Mouse (Mus musculus) monocyte, adult 5-6 weeks (primary cell): Measurements from ENCODE around the gene Cyb561. TPM values are rescaled to one million over a fixed set of nuclear protein-coding genes. Genes with fewer than 3 reads are reported as not detected.

Source experiments
- ATAC-seq: fragments of 153-309, 156-312 bp; replicated peaks from 2 replicates; pipeline ENCODE4 v1.8.0; 2017; ENCODE audit warnings: mild to moderate bottlenecking; ENCODE audit not compliant: low TSS enrichment, insufficient number of reproducible peaks, severe bottlenecking, poor library complexity, low FRiP score
- total RNA-seq: library from RNA; stranded (forward); fragments of 200-1000, 200-491, 200-594 nt; gene quantifications from 3 replicates; pipeline ENCODE4 v1.2.3, GENCODE M21; 2017

Cyb561 gene
- total RNA-seq, 1 experiment from 2014 or later: 4.5 TPM

DNA sequence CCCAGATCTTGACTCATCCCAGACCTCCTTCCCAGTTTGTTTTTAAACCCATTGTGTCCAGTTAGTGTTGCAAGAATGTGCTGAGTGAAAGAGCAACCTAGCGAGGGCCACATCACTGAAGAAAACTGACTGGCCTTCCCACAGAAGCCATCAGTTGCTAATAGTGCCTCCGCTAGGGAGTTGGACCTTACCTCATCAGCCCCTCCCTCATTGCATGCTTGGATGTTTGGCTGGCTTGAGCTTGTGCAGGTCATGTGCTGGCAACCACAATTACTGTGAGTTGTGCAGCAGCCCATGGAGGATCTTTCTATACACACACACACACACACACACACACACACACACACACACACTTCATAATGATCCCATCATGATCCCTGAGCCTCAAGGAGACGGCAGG lies 21.8 kb downstream of the Cyb561 start:
- no peak for ATAC-seq

DNA sequence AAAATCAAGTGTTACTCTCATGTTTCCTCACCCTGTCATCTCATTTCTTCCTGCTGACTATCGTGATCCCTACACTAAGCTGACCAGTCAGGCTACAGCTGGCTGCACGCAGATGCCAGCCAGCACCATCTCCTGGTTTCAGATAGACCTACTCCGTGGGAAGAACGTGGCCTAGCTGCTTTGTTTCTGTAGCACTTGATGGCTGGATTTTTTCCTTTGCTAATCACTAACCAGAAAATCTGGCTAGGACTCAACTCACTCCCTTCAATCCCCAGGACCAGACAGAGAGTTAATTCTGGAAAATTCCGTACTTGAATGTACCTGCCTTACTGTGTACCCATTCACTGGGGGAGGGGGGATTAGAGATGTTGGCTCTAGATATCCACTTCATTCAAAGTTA lies 25.0 kb downstream of the Cyb561 start:
- no peak for ATAC-seq

DNA sequence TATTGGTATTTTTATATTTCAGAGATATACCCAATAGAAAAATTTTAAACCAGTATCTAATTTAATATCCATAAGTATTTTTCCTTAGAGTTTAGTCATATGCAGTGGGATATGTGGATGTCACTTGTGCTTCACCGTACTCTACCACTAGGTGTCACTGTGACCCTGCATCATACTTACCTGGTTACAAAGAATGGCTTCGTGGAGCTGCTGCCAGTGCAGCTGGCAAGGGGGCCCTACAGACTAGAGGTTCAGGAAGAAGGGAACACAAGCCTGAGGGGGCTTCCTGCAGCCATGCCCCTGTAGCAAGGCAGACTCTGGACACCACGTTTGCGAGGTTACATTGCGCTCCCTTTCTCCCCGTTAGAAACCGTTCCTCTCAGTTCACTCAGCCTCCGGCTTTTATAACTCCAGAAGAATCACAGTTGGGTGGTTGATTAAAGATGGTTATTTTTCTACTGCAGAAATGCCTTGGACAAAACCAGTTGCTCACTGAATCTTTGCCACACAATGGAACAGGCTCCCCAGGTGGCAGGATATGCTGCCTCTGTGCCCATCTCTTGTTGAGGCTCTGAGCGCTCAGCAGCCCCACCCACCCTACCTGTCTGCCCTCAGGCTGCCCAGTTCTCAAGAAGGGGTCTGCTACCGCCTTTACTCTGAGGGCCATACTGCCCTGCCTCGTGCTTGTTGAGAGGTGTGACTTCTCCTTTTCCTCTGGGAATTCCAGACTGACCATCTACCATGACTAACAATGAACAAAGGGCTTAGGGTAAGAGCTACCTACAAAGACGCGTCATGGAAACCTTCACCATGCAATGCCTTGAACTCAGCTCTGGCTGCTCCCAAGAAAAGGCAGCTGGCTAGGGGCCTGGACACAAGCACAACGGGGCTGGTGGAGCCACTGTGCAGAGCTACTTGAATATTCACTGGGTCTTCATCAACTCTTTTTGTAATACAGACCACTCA lies 25.8 kb downstream of the Cyb561 start:
- ATAC-seq: peak; percentile 91

DNA sequence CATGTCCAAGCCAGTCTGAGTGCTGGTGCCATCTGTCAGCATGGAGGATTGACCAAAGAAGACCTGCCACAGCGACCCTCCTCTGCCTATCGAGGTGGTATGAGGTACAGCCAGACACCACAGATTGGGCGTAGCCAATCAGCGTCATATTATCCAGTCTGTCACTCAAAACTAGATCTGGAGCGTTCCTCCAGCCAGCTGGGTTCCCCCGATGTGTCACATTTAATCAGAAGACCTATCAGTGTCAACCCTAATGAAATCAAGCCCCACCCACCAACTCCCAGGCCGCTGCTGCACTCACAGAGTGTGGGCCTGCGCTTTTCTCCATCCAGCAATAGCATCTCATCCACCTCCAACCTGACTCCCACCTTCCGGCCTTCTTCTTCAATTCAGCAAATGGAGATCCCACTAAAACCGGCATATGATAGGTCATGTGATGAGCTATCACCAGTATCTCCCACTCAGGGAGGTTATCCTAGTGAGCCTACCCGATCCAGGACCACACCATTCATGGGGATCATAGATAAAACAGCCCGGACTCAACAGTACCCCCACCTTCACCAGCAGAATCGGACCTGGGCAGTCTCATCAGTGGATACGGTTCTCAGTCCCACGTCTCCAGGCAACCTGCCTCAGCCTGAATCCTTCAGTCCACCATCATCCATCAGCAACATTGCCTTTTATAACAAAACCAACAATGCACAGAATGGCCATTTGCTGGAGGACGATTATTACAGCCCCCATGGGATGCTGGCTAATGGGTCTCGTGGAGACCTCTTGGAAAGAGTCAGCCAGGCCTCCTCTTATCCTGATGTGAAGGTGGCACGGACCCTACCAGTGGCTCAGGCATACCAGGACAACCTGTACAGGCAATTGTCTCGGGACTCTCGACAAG lies 30.1 kb downstream of the Cyb561 start:
- no peak for ATAC-seq

DNA sequence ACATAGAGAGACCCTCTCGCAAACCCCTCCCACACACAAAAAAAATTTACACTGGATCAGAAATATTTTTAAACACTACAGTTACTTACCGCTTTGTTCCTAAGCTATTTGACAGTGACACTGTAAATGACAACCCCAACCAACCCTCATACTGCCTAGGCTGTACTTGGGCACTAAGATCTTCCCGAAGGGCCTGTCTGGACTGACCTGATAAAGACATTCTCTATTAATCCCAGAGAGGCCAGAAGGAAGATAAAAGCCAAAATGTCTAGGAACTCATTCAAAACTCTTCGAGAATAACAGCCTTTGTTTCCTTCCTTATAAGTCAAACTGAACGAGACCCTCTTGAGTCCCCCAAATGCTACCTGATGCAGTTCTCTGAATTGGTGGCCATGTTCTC lies 31.9 kb downstream of the Cyb561 start:
- ATAC-seq: no peak

DNA sequence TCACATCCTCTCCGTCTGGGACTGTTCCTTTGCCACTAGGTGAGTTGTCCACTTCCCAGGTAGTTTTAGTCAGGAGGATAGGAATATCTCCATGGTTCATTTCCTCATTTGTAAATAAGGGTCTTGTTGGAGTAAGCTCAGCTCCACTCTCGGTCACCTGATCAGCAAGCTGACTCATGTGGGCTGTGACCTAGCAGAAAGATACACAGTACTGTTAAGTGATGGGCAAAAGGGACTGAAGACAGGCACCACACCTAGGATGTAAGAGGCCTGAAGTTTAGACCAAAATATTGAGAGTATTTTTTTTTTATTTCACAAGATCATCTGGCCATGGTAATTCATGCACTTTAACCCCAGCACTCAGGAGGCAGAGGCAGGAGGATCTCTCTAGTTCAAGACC lies 32.3 kb downstream of the Cyb561 start:
- ATAC-seq: no peak

DNA sequence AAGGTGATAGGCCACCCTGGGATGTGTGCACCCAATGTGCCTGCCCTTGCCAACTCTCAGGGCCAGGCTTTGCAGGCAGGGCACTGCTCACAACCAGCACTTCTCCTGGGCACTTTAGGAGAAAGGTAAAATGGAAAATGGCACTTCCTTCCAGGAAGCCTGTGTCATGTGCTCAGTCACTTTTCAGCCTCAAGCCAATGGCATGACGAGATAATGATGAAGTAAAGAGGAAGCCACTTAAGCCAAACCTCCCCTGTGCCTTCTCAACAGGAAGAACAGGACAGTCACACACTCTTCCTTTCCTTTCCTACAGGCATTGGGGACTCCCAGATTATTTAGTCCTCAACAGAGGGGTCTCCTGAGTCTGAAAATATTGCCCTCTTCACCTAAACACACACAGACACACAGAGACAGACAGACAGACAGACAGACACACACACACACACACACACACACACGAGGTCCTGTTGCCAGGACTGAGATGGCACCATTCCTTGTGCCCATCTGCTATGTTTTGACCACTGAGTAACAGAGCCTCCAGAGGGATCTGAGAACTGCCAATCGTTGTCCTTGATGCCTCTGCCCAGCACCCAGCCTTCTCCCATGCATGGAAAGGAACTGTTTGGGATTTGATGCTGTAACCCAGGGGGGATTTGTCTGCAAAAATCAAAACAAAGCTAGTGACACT lies 32.9 kb downstream of the Cyb561 start:
- ATAC-seq: no peak

DNA sequence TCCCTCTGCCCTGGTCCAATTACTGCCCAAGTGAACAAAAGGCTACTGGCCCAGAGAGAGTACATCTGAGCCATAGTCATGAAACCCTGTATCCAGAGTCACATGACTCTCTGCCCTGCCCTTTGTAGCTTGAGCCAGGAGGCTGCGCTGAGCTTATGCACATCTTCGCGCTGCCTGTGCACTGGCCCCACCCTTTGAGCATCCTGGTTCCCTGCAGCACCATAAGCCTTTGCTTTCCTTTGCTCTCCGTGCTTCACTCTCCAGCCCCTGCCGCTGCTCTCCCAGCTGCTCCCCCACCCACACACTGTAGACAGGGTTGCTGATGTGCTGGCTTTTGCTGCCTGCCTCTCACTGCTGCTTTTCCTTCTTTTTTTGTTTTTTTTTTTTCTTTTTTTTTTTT lies 39.6 kb downstream of the Cyb561 start:
- no peak for ATAC-seq

- ATAC-seq: peak; percentile 78
These were observed 41.4 kb downstream of the Cyb561 start for GRCm38 (mm10) chr11:105911592-105912375.

GRCm38 (mm10) chr11:105911149-105911548 lies 42.0 kb downstream of the Cyb561 start:
- no peak for ATAC-seq

- ATAC-seq: no peak
These were observed 43.5 kb downstream of the Cyb561 start for GRCm38 (mm10) chr11:105909617-105910016.

GRCm38 (mm10) chr11:105908926-105909325 lies 44.2 kb downstream of the Cyb561 start:
- ATAC-seq: no peak

- ATAC-seq: no peak
These were observed 45.8 kb downstream of the Cyb561 start for GRCm38 (mm10) chr11:105907381-105907780.

DNA sequence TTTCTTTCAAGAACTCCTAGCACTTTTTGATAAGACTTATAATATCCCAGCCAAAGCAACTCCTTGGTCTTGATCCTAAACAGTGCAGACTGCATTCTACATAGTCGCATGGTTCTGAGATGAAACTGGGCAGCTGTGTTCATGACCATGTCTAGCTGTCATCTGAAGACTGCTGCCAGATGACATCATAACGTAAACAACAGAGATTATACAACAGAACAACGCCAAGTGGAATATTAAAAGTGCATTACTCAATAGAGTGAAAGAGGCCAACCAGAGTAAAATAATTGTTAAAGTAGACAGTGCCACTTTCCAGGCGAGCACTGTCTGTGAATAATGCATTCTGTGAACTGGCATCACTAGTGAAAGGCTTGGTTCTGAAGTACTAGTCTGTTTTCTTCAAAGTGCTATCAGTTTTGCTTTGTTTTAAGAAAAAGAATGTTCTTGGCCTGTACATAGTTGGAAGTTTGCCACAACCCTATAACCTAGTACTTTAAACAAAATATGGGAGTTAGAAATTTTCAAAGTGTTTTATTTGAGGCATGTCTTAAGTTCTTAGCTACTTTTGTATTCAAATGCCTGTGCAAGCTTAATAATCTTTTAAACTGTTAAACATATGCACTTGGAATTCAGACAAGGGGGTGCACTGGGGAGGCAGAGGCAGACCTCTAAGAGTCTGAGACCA lies 47.5 kb downstream of the Cyb561 start:
- ATAC-seq: no peak

- no peak for ATAC-seq
These were observed 50.2 kb downstream of the Cyb561 start for GRCm38 (mm10) chr11:105902956-105903355.

DNA sequence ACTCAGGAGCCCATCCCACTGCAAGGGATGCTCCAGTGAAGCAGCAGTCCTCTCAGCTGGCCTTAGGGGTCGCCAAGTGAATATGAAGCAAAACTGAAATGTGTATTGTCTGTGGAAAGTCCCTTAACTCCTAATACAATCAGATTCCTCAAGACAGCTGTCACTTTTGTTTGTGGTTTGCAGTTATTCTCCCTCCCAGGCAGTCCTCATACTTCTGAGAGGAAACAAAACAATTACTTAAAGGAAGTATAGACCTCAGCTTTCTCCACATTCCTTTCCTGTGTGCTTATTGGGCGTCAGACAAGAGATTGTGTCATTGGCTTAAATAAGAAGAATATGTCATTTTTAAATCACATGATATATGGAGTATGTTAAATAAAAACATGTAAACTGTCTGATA lies 51.6 kb downstream of the Cyb561 start:
- peak; percentile 47; the same call in 1 of the 2 replicates for ATAC-seq

DNA sequence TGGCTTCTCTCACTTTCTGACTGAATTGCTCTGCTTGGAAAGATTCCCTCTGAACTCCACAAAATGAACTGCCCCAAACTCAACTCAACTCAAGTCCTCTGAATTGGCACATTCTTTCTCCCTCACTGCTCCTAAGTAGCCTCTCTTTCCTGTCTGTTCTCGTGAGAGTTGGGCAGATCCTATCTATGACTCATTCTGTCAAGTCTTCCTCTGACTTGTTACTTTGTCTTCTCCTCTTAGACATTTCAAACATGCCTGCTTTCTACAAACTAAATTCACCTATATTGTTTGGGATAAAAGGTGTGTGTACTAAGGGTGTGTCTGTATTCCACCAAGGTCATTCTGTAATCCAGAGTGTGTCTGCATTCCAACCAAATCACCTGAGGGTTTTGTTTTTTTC lies 54.0 kb downstream of the Cyb561 start:
- no peak for ATAC-seq

GRCm38 (mm10) chr11:105887281-105887680 lies 65.9 kb downstream of the Cyb561 start:
- no peak for ATAC-seq
